Mouse (Mus musculus) lung, postnatal 36 days (tissue): ENCODE results near the gene P4ha1.
"Not testable (repeated sequence)": the region's sequence is repeated elsewhere in the genome, so short reads cannot be mapped to it uniquely, and the experiment has no call there.

Experiments
- DNase-seq: peaks from one replicate; pipeline ENCODE4 v3.0.0; 2022; ENCODE audit warnings: mixed read lengths

Gene P4ha1

GRCm38 (mm10) chr10:59323100-59323487 lies at the start of gene P4ha1:
Gene P4ha1, plus strand, starts transcription at chr10:59323296.
- peak; percentile 99 for DNase-seq

GRCm38 (mm10) chr10:59275745-59276144 lies 47.4 kb upstream of the P4ha1 start:
- DNase-seq, result no peak

GRCm38 (mm10) chr10:59277116-59277515 lies 46.0 kb upstream of the P4ha1 start:
- DNase-seq, result no peak

GRCm38 (mm10) chr10:59277729-59278475 lies 45.2 kb upstream of the P4ha1 start:
- DNase-seq, result no peak

DNA sequence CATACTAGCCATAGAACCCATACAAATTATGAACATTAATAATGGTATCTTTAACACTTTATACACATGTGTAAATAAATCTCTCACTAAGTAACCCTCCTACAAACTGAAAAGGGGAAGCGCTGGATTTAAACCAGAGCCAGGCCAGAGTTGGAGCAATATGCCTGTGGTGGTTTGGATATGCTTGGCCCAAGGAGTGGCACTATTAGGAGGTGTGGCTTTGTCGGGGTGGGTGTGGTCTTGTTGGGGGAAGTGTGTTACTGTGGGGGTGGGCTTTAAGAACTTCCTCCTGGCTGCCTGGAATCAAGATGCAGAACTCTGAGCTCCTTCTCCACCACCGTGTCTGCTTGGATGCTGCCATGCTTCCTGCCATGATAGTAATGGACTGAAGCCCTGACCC lies 39.9 kb upstream of the P4ha1 start:
- peak; percentile 57 for DNase-seq

- no peak for DNase-seq
Observed at GRCm38 (mm10) chr10:59283749-59284148, 39.3 kb upstream of the P4ha1 start.

DNA sequence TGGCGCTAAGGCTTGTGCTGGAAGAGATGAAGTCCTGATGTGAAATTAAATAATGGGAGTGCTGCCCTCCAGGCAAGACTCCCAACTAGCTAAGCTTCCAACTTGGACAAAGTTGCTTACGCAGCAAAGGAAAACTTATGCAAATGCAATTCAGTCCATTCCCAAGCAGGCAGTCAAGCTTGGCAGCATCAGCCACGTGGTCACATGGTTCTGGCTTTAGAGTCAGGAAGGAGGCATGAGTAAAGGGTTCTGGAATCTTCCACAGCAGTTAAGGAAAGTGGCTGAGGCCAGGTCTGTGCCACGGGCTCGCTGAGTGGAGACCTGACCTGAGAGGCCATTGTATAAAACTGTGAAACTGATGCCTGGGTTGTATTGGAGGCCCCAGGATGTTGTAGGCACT lies 37.6 kb upstream of the P4ha1 start:
- DNase-seq, result no peak

DNA sequence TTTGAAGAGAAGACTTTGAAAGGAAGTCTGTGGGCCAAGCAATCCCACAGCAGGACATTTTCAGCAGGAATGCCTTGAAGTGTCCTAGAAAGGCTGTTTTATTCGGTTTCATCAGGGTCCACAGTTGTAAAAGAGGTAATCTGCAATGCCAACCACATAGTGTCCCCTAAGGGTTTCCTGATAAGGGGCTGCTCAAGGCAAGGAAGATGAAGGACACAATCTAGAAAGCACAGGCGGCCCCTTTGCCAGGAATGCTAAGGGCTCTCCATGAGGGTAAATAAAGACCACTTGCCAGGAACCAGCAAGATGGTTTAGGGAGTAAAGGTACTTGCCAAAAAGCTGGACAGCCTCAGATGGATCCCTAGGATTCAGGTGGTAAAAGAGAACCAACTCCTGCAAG lies 35.8 kb upstream of the P4ha1 start:
- DNase-seq, result no peak

DNA sequence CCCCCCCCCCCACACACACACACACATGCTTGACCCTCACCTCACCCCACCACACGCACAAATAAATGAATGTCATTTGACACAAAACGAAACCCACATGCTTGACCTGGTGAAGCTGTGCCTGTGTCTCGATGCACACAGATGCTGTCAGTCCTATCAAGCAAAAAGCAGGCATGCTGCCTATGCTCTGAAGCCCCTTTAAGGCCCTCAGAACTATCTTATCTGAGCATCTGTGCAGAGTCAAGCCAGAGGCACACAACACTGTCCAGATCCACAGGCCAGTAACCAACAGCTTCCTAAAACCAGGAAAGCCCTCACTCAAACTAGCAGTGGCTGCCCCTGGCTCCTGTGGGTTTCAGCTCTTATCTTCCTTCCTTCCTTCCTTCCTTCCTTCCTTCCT lies 35.4 kb upstream of the P4ha1 start:
- DNase-seq, result no peak

GRCm38 (mm10) chr10:59289062-59289461 lies 34.0 kb upstream of the P4ha1 start:
- peak; percentile 51 for DNase-seq

GRCm38 (mm10) chr10:59291536-59291935 lies 31.6 kb upstream of the P4ha1 start:
- DNase-seq, result no peak

DNA sequence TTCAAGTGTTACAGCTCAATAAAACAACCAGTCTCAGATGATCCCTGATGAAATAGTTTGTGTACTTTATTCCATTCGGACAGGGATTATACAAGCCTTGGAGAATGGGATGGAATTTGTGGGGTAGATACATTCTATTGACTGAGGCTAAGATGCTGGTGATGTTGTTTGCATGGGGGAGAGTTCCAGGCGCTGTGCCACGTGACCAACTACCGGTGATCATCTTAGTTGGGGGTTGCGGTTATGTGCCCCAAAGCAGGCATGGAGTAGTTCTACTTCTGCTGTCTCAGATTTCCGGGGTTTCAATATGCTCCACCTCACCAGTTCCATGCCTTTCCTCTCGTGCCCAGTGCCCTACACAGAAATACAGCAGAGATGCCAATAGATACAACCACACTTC lies 31.0 kb upstream of the P4ha1 start:
- DNase-seq, result no peak

- DNase-seq, result peak; percentile 92
Observed at GRCm38 (mm10) chr10:59292558-59292957, 30.5 kb upstream of the P4ha1 start.

DNA sequence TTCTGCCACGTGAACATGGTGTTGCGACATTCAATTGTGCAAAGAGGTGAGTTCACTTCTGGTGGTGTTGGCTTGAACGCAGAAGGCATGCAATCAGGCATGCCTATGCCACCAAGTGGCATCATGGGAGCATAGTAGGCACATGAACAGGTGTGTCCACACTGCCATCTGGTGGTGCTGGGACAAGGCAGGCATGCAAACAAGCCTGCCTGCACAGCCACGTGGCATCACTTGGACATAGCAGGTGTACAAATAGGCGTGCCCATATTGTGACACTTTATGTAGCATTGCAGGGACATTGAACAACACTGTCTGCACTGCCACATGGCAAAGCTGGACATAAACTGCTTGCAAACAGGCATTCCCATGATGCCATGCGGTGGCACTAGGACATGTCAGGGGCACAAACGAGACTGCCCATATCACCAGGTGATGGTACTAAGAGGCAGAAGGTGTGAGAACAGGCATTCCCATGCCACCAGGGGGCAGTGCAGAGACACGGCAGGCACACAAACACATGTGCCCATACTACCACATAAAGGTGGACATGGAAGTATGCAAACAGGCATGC lies 27.8 kb upstream of the P4ha1 start:
- peak; percentile 86 for DNase-seq

DNA sequence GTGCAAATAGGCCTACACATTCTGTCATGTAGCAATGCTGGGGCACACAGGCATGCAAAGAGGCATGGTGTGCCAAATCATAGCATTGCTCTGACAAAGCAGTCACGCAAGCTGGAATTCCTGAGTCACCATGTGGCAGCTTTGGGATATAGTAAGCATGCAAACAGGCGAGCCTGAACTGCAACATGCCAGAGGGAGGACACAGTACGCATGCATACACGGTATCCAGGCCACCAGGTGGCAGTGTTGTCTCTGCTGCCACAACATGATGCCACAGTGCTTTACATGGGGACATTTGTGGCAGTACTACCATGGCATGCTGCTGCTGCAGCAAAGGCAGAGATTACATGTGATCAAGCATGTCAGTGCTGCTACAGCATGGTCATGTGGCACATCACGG lies 26.8 kb upstream of the P4ha1 start:
- DNase-seq, result peak; percentile 88

DNA sequence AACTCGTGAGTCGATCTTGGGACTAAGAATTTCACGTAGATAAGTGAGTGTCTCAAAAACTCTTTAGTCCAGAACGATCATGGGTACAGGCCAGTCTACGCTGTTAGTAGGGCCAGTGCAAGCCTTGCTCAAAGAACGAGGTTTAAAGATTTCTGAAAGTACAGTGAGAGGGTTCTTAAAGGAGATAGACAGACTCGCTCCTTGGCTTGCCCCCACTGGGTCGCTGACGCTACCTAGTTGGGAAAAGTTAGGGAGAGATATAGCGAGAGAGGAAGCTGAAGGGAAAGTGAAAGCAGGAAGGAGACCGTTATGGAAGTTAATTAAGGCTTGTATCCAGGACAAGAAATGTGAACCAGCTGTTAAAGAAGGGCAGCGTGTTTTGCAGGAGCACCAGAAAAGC lies 20.4 kb upstream of the P4ha1 start:
- DNase-seq, result not testable (repeated sequence)

- DNase-seq, result peak; percentile 77
Observed at GRCm38 (mm10) chr10:59308993-59309715, 13.9 kb upstream of the P4ha1 start.

- DNase-seq, result peak; percentile 47
Observed at GRCm38 (mm10) chr10:59310124-59310523, 13.0 kb upstream of the P4ha1 start.

DNA sequence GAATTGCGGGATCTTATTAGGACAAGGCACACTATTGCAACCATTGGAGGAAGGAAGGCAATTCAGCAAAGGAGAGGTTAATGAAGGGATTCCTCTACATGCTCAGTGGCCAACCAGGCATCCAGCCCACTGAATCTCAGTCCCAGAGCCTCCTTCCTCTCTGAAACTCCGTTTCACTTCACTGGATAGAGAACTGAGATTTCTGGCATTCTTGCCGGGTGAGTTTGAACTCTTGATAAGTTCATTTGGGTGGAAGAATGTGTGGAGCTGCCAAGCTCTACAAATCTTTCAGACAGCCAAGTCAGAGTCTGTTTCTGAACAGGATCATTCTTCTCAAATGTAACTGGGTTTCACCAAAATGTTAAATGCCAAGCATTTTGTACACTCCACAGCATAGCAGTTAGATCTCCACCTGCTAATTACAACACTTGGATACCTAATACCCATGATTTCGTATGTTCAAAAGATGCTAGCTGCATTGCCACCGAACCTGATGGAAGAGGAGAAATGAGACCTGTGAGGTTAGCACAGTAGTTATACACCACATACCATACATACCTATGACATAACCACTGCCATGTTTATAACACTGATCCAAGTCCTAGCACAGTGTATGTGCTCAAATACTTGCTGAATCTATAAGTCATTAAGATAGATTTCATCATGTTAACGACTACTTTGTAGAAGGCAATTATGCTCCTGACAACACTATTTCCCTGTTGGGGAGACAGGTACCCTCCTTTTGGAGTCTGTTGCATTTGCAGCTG lies 12.2 kb upstream of the P4ha1 start:
- peak; percentile 73 for DNase-seq

DNA sequence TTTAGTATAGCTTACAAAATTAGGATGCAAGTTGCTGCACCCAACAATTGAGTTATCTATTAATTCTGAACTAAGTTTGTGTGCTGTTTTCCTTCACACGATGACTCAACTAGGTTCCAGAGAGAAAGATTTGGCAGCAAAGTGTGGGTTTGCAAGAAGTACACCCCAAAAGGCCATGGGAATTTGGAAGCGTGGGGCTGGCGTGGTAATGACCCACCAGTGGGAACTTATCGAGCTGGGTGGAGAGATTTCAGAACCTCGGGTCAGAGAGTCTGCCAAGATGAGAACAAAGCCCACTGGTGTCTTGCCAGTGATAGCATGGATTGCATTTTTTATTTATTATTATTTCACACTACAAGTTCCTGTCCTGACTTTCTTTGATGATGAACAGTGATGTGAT lies 11.2 kb upstream of the P4ha1 start:
- DNase-seq, result no peak

- DNase-seq, result no peak
Observed at GRCm38 (mm10) chr10:59321112-59321511, 2.0 kb upstream of the P4ha1 start.

GRCm38 (mm10) chr10:59322271-59322670 lies 825 bp upstream of the P4ha1 start:
- no peak for DNase-seq

GRCm38 (mm10) chr10:59323488-59324161 lies 529 bp downstream of the P4ha1 start:
- peak; percentile 79 for DNase-seq
